Mouse (Mus musculus): ENCODE data around the gene Lrrc28.

Gene Lrrc28

DNA sequence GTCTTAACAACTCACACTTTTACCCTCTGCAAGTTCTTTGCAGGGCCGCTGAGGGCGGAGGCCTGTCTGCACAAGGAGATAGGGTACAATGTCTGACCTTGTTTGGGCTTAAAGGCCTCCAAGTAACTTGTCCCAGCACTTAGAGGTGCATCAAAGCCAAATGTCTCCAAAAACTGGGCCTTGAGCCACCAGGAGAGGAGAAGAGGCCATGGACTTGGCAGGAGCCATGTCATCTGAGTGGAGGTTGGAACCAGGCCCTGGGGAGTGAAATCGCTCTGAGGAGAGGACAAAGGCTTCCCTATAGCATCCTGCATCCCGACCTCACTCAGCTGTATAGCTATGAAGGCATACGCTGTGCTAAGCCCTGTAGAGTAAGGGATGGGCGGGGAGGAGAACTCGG, 145.6 kb downstream of the Lrrc28 start:
- peak in 1 of 2 experiments; percentile 60 for DNase-seq (ENCODE audit: inconsistent age in 2 of 2, low spot score in 1 of 2)

GRCm38 (mm10) chr7:67493795-67494687, 151.0 kb downstream of the Lrrc28 start:
- no peak for DNase-seq (ENCODE audit: inconsistent age in 2 of 2, low spot score in 1 of 2)

DNA sequence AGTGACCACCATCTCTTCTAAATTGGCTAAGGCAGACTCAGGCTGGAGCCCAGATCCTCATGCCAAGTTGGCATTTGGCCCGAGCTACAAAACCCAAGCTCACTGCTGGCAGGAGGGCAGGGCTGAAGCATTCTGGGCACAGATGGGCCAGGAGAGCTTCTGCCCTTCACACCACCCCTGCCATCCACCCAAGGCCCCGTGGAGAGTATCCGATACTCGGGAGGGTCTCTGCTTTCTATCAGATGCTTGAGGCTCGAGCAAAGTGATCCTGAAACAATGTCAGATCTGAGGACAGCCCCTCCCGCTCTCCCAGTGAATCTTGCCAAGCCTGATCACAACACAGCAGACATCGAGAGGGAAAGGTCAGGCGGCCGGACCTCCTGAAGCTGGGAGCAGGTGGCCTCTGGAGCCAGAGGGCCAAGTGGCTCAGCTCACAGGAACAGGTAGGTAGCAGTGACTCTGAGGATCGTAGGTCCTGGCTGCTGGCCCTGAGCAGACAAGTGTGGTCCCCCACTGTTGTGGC, 157.1 kb downstream of the Lrrc28 start:
- DNase-seq (ENCODE audit: inconsistent age in 2 of 2, low spot score in 1 of 2) = peak; percentile 66 to 89

GRCm38 (mm10) chr7:67486925-67487760, 157.9 kb downstream of the Lrrc28 start:
- no peak for DNase-seq (ENCODE audit: inconsistent age in 2 of 2, low spot score in 1 of 2)

GRCm38 (mm10) chr7:67486417-67486816, 158.7 kb downstream of the Lrrc28 start:
- DNase-seq (ENCODE audit: inconsistent age in 2 of 2, low spot score in 1 of 2) = no peak

GRCm38 (mm10) chr7:67483698-67484097, 161.4 kb downstream of the Lrrc28 start:
- no peak for DNase-seq (ENCODE audit: inconsistent age in 2 of 2, low spot score in 1 of 2)

- peak in 1 of 2 experiments; percentile 69 for DNase-seq (ENCODE audit: inconsistent age in 2 of 2, low spot score in 1 of 2)
Observed at GRCm38 (mm10) chr7:67479576-67480413, 165.3 kb downstream of the Lrrc28 start.

GRCm38 (mm10) chr7:67479168-67479567, 165.9 kb downstream of the Lrrc28 start:
- DNase-seq (ENCODE audit: inconsistent age in 2 of 2, low spot score in 1 of 2) = no peak

DNA sequence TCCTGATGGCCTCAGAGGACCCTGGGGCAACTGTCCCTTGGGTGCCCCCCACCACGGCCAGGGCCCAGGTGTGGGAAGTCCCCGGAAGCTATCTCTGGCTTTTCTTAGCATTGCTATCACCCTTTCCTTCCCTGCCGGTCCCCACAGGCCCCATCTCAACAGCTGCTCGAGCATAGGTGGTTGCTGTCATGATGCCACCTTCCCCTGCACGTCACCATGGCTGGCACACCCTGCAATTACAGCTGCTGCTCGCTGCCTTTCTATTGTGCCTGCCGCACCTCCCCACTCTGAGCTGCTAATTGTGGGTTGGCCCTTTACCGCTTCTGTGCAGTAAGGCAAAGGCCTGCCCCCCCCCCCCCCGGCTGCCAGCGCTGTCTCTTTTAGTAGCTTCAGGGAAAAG, 167.1 kb downstream of the Lrrc28 start:
- no peak for DNase-seq (ENCODE audit: inconsistent age in 2 of 2, low spot score in 1 of 2)

DNA sequence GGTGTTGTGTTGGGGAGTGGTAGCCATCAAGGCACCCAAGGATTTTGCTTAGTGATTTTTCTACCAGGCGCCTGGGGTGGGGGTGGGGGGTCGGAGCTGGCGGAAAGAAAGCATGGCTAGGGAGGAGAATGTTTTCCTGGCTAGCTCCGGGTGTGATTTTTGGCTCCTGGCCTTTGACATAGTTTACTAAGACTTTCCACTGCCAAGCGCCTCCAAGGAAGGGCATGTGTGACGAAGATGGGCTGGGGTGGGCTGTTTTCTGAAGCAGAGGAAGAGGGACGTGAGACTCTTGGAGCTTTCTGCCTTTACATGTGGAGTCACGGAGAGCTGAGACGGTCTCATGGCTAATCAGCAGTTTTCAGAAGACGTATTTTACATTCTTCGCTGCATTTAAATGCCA, 173.8 kb downstream of the Lrrc28 start:
- no peak for DNase-seq (ENCODE audit: inconsistent age in 2 of 2, low spot score in 1 of 2)

DNA sequence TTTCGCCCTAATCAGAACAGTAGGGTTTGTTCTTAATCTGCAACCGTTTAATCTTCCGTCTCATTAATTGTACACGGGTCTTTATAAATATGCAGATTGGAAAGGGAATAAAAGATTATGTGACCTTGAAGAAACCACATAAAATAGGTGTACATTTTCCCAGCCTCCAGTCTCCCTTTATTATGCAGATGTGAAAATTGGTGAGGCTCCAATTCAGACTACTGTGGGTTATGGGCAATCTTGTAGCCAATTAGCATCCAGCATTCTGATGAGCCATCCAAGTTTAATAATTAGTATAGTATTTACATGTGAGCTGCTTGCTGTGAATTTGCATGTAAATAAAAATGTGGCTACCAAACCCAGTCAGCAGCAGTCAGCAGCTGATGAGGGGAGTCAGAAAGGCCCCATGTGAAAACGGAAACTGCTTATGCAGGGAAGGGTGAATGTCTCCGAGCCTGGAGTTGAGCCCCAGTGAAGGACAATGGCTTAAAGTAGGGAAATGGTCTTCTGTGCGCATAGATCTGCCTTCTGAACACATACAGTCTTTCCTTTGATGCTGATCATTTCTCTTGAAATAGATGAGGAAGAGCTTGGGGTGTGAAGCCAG, 176.2 kb downstream of the Lrrc28 start:
- no peak for DNase-seq (ENCODE audit: inconsistent age in 2 of 2, low spot score in 1 of 2)

- no peak for DNase-seq (ENCODE audit: inconsistent age in 2 of 2, low spot score in 1 of 2)
Observed at GRCm38 (mm10) chr7:67468180-67468579, 176.9 kb downstream of the Lrrc28 start.

DNA sequence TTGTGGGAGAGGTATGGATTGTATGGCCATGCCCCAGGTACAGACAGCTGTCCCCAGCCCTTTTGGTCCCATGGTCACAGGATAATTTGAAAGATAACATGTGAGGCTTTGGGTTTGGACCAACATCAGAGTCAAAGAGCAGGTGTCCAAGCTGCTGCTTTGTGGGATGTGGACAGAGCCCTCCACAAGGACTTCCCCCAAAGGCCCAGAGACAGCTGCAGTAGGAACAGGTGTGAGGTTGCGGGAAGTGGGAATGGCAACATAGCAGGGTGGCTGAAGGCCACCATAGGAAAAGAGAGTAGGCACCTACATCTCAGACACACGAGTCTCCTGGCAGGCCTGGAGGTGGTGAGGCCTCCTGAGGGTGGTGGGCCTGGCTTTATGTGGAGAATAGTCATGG, 178.7 kb downstream of the Lrrc28 start:
- no peak for DNase-seq (ENCODE audit: inconsistent age in 2 of 2, low spot score in 1 of 2)

- no peak for DNase-seq (ENCODE audit: inconsistent age in 2 of 2, low spot score in 1 of 2)
Observed at GRCm38 (mm10) chr7:67464633-67465032, 180.4 kb downstream of the Lrrc28 start.

DNA sequence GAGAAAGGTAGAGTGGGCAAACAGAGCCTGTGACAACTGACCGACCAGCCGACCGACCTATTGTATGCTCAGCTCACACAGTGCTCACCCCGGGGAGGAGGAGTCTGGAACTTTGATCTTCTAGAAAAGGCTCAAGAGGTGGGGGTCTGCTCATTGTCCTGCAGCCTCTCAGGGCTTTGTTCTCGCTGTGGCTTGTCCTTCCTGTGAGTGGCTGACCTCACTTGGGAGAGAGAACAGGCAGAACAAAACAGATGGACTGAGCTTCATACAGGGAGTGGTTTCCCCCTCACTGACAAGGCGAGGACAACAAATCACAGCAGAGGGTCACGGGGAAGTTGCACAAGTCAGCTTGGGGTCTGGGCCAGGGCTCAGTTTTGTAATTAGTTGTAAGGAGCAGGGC, 181.5 kb downstream of the Lrrc28 start:
- peak; percentile 65 to 82 for DNase-seq (ENCODE audit: inconsistent age in 2 of 2, low spot score in 1 of 2)

Measured in adrenal gland, adult (tissue).